Mouse (Mus musculus) heart, postnatal 36 days (tissue): ENCODE data around the gene Vti1a. TPM values are rescaled to one million over a fixed set of nuclear protein-coding genes. Genes with fewer than 3 reads are reported as not detected.

Experiments used
- DNase-seq, 2 experiments: peaks; one replicate each; pipeline ENCODE4 v3.0.0; 2021 to 2022
- intact Hi-C: fragments of 180-260 bp; cut with DNase I; formaldehyde crosslinking; loops from one replicate; pipeline ENCODE4 v1.15.1; 2025
- total RNA-seq, 2 experiments: library from RNA; stranded (reverse); gene quantifications; 2 replicates each; pipeline ENCODE4 v1.2.3; 2021

The Vti1a gene
- total RNA-seq, 2 experiments from 2014 or later: 17.2 to 18.3 TPM

DNA sequence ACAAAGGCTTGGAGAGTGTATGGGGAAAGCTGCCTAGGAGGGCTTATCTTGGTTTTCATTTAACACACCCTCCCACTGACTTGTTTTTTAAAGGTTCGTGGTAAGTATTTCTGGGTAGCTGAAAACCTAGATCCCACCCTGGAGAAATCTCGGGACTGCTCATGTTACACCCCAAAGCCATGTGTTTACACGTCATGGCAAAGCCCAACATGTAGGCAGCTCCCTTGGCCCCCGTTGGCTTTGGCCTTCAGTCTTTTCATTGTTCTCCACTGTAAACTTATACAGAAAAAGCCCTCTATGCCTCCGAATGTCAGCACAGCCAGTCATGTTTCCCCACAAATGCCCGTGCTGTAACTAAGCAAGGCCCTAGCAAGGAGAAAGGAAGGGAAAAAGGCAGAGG, 283.0 kb downstream of the Vti1a start:
- no peak for DNase-seq
- intact Hi-C loops: no loop called here

DNA sequence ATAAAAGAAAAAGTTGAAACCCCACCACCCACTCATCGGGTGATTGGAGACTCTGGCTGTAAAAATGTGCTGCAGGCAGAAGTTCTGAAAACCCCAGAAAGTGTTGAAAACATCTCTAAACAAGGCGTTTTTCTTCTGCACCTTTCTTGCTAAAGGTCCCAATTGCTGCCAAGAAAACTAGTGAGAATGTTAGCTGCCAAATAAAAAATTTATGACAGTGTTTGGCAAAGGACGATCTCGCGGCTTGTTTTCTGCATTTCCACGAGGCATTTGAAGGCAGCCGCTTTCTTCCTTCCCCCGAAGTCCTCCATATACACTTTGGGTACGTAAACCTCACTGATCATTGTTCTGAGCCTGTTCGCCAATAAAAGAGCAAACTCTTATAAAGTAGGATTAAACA, 291.6 kb downstream of the Vti1a start:
- DNase-seq: no peak
- intact Hi-C loops: no loop called here

DNA sequence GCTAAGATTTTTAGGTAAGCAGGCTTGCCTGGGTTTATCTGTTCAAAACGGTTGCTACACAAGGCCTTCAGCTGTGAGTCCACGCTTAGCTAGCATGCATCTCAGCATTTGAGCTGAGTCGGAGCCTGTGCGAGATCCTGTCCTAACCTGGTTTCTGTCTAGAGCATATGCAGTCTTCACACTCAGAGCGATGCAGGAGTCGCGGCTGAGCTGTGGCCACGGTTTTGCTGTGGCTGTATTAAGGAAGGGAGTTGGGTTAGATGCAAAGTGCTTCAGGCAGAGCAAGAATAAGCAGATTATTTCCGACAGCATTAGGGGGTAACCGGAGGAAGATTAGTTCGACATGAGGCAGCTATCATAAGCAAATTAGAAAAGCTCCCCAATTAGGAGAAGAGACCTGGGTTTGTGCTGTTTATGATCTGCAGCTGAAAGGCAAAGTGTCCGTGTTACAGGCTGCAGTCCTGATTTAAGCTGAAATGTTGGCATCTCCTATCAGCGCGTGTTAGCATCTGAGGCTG, 292.8 kb downstream of the Vti1a start:
- intact Hi-C loops: no loop called here
- no peak for DNase-seq

- DNase-seq: no peak
- intact Hi-C loops: no loop called here
Observed at GRCm38 (mm10) chr19:55609806-55610205, 293.7 kb downstream of the Vti1a start.

GRCm38 (mm10) chr19:55615743-55616142, 299.6 kb downstream of the Vti1a start:
- DNase-seq: no peak
- intact Hi-C loops: no loop called here

- intact Hi-C loops: no loop called here
- no peak for DNase-seq
Observed at GRCm38 (mm10) chr19:55616276-55616675, 300.2 kb downstream of the Vti1a start.

DNA sequence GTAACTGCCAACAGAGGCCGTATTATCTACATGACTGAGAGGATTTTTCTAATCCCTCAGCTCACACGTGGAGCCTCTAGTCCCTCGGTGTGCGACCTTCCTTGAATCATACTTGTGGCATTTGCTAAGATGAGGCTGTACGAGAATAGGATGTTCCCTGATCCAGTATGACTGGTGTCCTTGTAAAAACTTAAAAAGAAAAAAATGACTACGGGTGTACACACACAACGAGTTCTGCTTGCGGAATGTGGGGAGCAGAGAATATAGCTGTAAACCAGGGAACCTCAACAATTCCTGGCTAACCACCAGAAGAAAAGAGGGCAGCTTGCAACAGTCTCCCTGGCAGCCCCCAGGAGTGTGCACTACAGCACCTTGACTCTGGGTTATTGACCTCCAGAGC, 300.8 kb downstream of the Vti1a start:
- no peak for DNase-seq
- intact Hi-C loops: no loop called here

- intact Hi-C loops: no loop called here
Observed at GRCm38 (mm10) chr19:55618546-55618945, 302.5 kb downstream of the Vti1a start.

GRCm38 (mm10) chr19:55620411-55621008, 304.4 kb downstream of the Vti1a start:
- intact Hi-C loops: no loop called here
- no peak for DNase-seq

More at GRCm38 (mm10) chr19:55618546-55618945, 302.5 kb downstream of the Vti1a start:
- DNase-seq: no peak

DNA sequence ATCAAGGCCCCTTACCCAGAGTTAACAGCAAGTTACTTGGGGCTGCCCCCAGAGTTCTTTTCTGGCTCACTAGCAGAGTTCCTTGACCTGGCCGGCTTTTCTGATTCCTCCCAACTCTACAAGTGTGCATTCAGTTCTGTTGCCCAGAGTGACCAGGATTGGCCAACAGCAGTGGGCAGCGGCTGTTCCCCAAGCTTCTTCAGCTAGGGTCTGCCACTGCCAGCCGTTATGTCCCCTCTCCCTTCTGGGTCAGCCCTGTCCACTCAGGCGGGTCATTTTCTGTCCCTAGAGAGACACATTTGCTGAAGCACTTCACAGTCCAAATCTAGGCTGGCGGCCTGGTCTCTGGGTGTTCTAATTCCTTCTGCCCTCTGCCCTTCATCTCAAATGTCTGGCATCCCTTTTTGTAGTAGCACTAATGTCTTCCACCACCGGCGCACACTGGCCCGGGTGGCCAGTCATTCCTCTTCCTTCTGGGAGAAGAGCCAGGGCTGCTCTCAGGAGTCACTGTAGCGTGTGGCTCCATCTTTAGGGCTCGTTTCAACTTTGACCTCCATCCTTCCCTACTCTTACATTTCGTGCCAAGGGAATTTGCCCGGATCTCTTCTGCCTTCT, 305.0 kb downstream of the Vti1a start:
- intact Hi-C loops: no loop called here
- DNase-seq: no peak

GRCm38 (mm10) chr19:55622821-55623220, 306.7 kb downstream of the Vti1a start:
- DNase-seq: no peak
- intact Hi-C loops: no loop called here

DNA sequence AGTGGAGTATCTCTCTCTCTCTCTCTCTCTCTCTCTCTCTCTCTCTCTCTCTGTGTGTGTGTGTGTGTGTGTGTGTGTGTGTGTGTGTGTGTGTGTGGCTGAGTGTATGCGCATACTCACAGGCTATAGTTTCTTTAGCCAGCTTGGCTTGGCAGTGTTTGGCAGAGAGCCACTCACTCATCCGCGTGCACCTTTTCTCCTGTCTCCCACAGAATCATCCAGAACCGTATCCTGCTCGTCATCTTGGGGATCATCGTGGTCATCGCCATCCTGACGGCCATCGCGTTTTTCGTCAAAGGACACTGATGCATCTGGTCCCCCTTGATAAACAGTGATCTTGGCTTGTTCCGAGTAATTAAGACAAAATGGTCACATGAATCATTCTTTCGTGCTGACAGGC, 307.5 kb downstream of the Vti1a start:
- DNase-seq: no peak
- intact Hi-C loops: no loop called here

DNA sequence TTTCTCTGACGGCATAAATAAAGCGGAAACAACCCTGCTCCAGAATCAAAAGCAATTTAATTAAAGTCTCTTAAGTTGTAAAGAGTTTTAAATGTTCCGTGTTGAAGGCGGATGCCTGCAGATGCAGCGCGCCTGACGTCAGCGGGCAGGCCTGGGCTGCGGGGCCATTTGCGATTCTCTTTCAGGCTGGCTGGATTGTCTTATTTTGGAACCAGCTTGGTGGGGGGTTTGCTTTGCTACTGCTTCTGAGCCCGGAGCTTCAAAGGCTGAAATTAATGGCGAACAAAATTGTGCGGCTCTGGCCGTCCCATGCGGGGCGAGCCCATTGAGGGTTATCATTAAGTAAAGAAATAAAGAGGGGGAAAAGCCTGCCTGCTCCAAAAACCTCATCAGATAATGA, 310.4 kb downstream of the Vti1a start:
- intact Hi-C loops: no loop called here

DNA sequence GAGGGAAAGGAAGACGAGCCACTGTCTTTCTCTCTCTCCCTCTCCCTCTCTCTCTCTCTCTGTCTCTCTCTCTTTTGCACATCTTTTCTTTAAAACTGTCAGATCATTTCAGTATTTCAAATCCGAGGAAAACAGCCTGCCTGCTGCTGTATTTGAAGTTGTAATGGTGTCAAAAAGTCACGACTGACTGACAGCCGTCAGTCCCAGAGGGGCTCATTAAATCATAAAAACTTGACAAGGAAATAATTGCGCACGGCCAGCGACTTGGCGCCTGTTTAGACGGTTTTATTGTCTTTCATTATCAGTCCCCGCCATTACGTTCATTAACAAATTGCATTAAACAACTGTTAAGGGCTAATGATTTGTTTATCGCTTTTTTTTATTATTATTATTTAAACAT, 310.9 kb downstream of the Vti1a start:
- DNase-seq: no peak
- intact Hi-C loops: no loop called here

More for the DNA sequence above, 310.4 kb downstream of the Vti1a start:
- no peak for DNase-seq

DNA sequence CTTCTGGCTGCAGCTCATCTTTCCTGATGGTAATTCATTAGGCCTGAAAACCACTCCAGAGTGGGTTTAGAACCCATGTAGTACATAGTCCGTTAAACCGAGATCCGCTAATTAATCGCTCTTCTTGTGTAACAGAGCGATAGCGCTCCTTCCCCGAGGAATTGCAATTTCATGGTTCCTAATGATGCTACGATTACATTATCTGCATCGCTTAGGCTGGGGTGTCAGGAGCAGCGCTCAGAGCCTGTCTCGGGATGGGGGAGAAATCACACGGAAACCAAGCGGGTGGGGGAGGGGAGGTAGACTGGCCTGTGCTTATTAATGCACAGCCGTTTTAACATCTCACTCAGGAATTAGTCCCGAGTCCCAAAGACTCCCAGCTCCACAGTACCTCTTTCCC, 319.4 kb downstream of the Vti1a start:
- intact Hi-C loops: no loop called here
- no peak for DNase-seq

DNA sequence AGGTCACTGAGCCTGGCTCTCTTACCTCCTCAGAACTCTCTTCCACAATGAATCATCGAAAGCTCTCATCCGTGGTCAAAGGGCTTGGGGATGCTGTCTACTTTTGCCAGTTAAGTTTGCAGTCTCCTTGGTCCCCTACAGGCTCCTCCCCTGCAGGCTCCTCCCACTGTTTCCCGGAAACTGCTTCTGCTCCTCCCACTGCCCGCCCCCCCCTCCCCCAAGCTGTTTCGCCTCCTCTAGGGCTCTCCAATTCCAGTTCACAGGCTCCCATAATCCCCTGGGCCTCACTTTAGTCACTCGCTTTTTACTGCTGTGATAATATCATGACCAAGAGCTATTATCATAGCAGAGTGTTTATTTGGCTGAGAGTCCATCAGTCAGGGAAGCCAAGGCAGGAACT, 324.2 kb downstream of the Vti1a start:
- intact Hi-C loops: loop anchor here (5.0 kb wide), 2 partner anchors 102 to 237 kb away; partner anchors contain the start of gene Tcf7l2
- no peak for DNase-seq

DNA sequence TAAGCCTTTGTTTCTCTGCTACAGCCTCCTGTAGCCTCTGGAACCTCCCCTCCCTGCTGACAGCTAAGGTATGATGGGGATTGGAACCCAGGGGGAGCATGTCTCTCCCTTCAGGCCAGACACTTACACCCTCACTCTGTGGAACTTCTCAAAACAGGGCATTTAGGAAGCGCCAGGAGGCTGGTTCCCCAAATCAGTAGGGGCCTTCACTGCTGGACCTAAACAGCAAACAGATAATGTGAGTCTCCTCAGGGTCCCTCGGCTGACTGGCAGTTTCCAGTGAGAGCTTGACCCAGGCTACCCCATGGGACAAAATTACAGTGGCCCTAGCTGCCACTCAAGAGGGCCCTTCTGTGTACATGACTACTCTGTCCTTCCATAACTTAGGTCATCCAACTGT, 325.8 kb downstream of the Vti1a start:
- intact Hi-C loops: loop anchor here (5.0 kb wide), 2 partner anchors 100 to 235 kb away; partner anchors contain the start of gene Tcf7l2
- DNase-seq: no peak

DNA sequence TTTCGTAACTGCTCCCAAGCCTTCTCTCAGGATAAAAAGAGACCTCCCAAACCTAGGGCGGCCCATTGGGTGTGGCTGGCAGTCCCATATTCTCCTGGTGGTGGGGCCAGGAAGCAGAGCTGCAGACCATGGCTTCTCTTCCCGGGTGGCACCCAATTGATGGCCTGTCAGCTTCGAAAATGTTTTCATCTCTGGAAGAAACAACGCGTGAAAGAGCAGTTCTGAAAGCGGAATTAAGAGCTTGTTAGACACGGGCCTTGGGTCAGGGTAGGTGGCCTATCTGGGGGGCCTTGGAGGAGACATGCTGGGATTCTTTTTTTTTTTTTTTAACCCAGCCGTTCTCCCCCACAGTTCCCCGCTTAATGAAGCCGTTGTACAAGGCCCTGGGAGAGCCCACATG, 326.3 kb downstream of the Vti1a start:
- DNase-seq: no peak
- intact Hi-C loops: loop anchor here (5.0 kb wide), 2 partner anchors 100 to 235 kb away; partner anchors contain the start of gene Tcf7l2

DNA sequence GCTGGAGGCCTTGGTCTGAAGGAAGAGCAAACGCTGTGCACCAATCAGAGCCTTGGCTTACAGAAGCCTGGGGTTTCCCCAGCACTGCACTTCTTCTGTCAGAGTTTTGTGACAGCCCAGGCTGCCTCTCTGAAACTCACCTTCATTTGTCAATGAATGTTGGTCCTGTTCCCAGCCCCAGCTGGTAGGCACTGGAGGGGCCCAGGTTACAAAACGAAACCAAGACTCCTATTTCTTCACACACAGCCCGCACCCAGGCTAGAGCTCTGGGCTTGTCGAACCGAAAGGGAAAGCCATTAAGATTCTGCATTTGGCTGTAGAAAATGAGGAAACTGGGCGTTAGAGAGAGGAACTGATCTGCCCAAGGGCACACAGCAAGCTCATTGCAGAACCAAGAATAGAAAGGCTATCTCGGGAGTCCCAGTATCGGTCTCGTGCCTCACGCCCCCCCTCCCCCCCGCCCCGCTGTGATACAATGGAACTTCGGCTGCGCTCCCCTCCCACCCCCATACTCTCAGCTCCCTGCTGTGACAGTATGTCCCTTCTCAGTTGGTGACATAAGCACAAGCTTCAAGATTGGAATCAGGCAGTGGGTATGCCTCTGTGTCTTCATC, 327.3 kb downstream of the Vti1a start:
- DNase-seq: peak; percentile 65 to 81
- intact Hi-C loops: loop anchor here (5.0 kb wide), 2 partner anchors 99 to 234 kb away; partner anchors contain the start of gene Tcf7l2

DNA sequence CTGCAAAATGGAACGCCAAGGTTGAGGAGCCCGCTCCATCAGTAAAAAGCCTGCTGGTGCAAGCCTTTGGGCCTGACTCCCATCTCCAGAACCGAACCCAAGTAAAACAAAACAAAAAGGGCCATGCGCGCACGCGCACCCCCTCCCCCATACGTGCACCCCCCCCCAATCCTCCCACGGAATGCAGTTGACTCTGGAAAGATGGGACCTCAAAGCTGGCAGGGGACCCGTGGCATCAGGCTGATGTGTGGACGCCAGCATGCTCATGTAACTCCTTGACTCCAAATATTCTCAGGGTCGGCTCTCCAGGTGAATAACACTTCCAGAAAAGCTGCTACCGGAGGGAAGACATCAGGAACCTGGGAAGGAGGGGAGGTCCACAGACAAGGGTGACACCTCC, 327.8 kb downstream of the Vti1a start:
- DNase-seq: no peak

GRCm38 (mm10) chr19:55649363-55649762, 333.3 kb downstream of the Vti1a start:
- intact Hi-C loops: no loop called here
- peak in 1 of 2 experiments; percentile 14 for DNase-seq

More for the DNA sequence above, 327.8 kb downstream of the Vti1a start:
- intact Hi-C loops: loop anchor here (5.0 kb wide), 2 partner anchors 98 to 233 kb away; partner anchors contain the start of gene Tcf7l2

DNA sequence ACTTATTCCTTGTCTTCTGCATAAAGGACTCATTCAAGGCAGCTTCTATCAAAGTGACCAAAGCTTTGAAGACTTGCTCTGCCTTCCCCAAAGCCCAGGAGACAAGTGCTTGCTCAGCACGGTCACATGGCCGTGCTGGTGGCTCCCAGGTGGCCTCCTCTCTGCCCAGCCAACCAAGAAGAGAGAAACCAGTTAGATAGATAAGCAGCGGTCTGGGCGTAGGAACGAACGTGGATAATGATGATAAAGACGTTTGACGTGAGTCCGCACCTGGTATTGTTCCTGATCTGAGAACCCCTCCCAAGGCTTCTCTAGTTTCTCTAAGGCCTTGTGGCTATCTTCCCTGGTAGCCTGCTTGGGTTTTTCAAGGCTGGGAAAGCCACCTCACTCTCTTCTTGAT, 334.9 kb downstream of the Vti1a start:
- DNase-seq: no peak
- intact Hi-C loops: no loop called here
